ENCODE assay signal across 25 mouse cellular contexts in genomic region chr9:35707265-35707664, GRCm38 (mm10). TPM values are rescaled to one million over a fixed set of nuclear protein-coding genes. Genes with fewer than 3 reads are reported as not detected.
DNase-seq lines count a peak whose midpoint lies in the region; ATAC-seq and TF ChIP-seq lines count a peak whose summit lies in the region.
"Had no signal": no experiment of that assay in that cellular context is flagged by ENCODE, and none has a peak within 500 bp of the region (broad histone marks: within the 10 kb centered on the region; RNA-seq: fewer than 3 reads in every experiment).

No protein-coding gene starts in this region.

- intact Hi-C loops in left cerebral cortex, adult 2 months (cut with DNase I), result loop anchor here (2.0 kb wide), 1 partner anchor 114 kb away; no protein-coding TSS in a partner anchor

- H3K27ac ChIP-seq in forebrain, postnatal 0 days (ENCODE audit: low read depth, low read length), result no peak overlapping the region
- no peak overlapping the region for H3K27ac ChIP-seq in forebrain, embryonic 13.5 days
- H3K27ac ChIP-seq in left cerebral cortex, adult 2 months, result no peak overlapping the region
- no peak overlapping the region for H3K27ac ChIP-seq in CH12.LX (ENCODE audit: insufficient read depth, low read depth)
- H3K27ac ChIP-seq in hindbrain, embryonic 10.5 days, result no peak overlapping the region
- H3K27ac ChIP-seq: forebrain, embryonic 10.5 days; hindbrain, embryonic 12.5 days; lung, embryonic 15.5 days; neural tube, embryonic 12.5 days had no signal

- no peak overlapping the region for H3K4me3 ChIP-seq in forebrain, postnatal 0 days (ENCODE audit: low read depth, low read length)
- no peak overlapping the region for H3K4me3 ChIP-seq in forebrain, embryonic 13.5 days
- H3K4me3 ChIP-seq in left cerebral cortex, adult 2 months, result no peak overlapping the region
- no peak overlapping the region for H3K4me3 ChIP-seq in CH12.LX (replicated peaks in 1 of 3; ENCODE audit: low read depth in 2 of 3, low read length in 2 of 3, poor library complexity in 1 of 3)
- H3K4me3 ChIP-seq in hindbrain, embryonic 10.5 days, result no peak overlapping the region
- H3K4me3 ChIP-seq: forebrain, embryonic 10.5 days; hindbrain, embryonic 12.5 days; lung, embryonic 15.5 days; megakaryocyte, embryonic 14.5 days; neural tube, embryonic 12.5 days had no signal

- H3K36me3 ChIP-seq in forebrain, postnatal 0 days (ENCODE audit: insufficient read depth), result no peaks in the 10 kb centered on the region
- no peaks in the 10 kb centered on the region for H3K36me3 ChIP-seq in forebrain, embryonic 13.5 days (ENCODE audit: poor library complexity, severe bottlenecking)
- H3K36me3 ChIP-seq in CH12.LX (replicated peaks in 1 of 2; ENCODE audit: control insufficient read depth in 1 of 2, insufficient read depth in 1 of 2, low read length in 1 of 2), result no peaks in the 10 kb centered on the region
- no peaks in the 10 kb centered on the region for H3K36me3 ChIP-seq in hindbrain, embryonic 10.5 days
- H3K36me3 ChIP-seq: forebrain, embryonic 10.5 days; hindbrain, embryonic 12.5 days; lung, embryonic 15.5 days; neural tube, embryonic 12.5 days had no signal

- no peak for ATAC-seq in forebrain, postnatal 0 days
- ATAC-seq in forebrain, embryonic 13.5 days, result no peak

- TF ChIP-seq RAD21 in CH12.LX (IDR thresholded peaks at IDR 0.05; ENCODE audit: low read depth, low read length), result peak; percentile 61

- no peaks in the 10 kb centered on the region for H3K9me3 ChIP-seq in forebrain, postnatal 0 days (ENCODE audit: low read length)
- no peaks in the 10 kb centered on the region; the same call in 1 of the 2 replicates for H3K9me3 ChIP-seq in forebrain, embryonic 13.5 days (replicated peaks)
- no peaks in the 10 kb centered on the region for H3K9me3 ChIP-seq in CH12.LX (replicated peaks; ENCODE audit: low read length)
- peaks cover 9% of the 10 kb centered on the region; the same call in 1 of the 2 replicates for H3K9me3 ChIP-seq in hindbrain, embryonic 10.5 days
- H3K9me3 ChIP-seq: hindbrain, embryonic 12.5 days; lung, embryonic 15.5 days; megakaryocyte, embryonic 14.5 days; neural tube, embryonic 12.5 days had no signal

- DNase-seq in forebrain, postnatal 0 days, result no peak
- no peak for DNase-seq in left cerebral cortex, adult 2 months (ENCODE audit: extremely low spot score in 1 of 2, low spot score in 2 of 2)
- DNase-seq in left cerebral cortex, adult 11 months (ENCODE audit: low spot score), result no peak
- DNase-seq in CH12.LX (ENCODE audit: extremely low read depth), result peak; percentile 13
- DNase-seq in adipocyte (ENCODE audit: low spot score), result peak; percentile 32
- no peak for DNase-seq in hindbrain, embryonic 10.5 days (ENCODE audit: low spot score)
- no peak for DNase-seq in thymus, postnatal 10 days (ENCODE audit: low spot score in 2 of 2)
- DNase-seq: B cell, adult 2 months; cerebellum, adult 11 months; cerebellum, postnatal 36 days; kidney, adult 8-10 months; thymus, adult 2 months had no signal

- dilution Hi-C loops in CH12.LX (cut with MboI; ENCODE audit: extremely low pct_ligation_motif_present, extremely low pct_unique_long_range_greater_than_20kb, low sequenced_read_pairs), result no loop called here

- H3K4me1 ChIP-seq in forebrain, postnatal 0 days (ENCODE audit: insufficient read depth), result no peaks in the 10 kb centered on the region
- H3K4me1 ChIP-seq in forebrain, embryonic 13.5 days, result no peaks in the 10 kb centered on the region
- H3K4me1 ChIP-seq in CH12.LX (ENCODE audit: control insufficient read depth in 1 of 2, insufficient read depth in 2 of 2), result no peaks in the 10 kb centered on the region
- H3K4me1 ChIP-seq in hindbrain, embryonic 10.5 days (replicated peaks), result no peaks in the 10 kb centered on the region
- H3K4me1 ChIP-seq: forebrain, embryonic 10.5 days; hindbrain, embryonic 12.5 days; lung, embryonic 15.5 days; megakaryocyte, embryonic 14.5 days; neural tube, embryonic 12.5 days had no signal

- peak; percentile 17; the same call in 1 of the 2 replicates for TF ChIP-seq CTCF in forebrain, postnatal 0 days (IDR thresholded peaks at IDR 0.05; ENCODE audit: low read depth)
- peak; percentile 56 for TF ChIP-seq CTCF in left cerebral cortex, adult 2 months (IDR thresholded peaks at IDR 0.05)
- TF ChIP-seq CTCF in CH12.LX (conservative IDR thresholded peaks at IDR 0.05 in 1 of 2, IDR thresholded peaks at IDR 0.05 in 1 of 2; ENCODE audit: low read depth in 2 of 2, low read length in 2 of 2), result peak in 1 of 2 experiments; percentile 68; a peak in 2 of 4 replicates

- no peaks in the 10 kb centered on the region for H3K79me2 ChIP-seq in CH12.LX (replicated peaks; ENCODE audit: control insufficient read depth, extremely low read depth, insufficient read depth, poor library complexity, severe bottlenecking)

- no peaks in the 10 kb centered on the region for H3K27me3 ChIP-seq in forebrain, postnatal 0 days (ENCODE audit: insufficient read depth, low read length)
- H3K27me3 ChIP-seq in forebrain, embryonic 13.5 days, result no peaks in the 10 kb centered on the region
- peaks cover 10% of the 10 kb centered on the region for H3K27me3 ChIP-seq in CH12.LX (replicated peaks)
- H3K27me3 ChIP-seq in hindbrain, embryonic 10.5 days (ENCODE audit: insufficient read depth, poor library complexity, severe bottlenecking), result no peaks in the 10 kb centered on the region
- H3K27me3 ChIP-seq: hindbrain, embryonic 12.5 days; lung, embryonic 15.5 days; megakaryocyte, embryonic 14.5 days; neural tube, embryonic 12.5 days had no signal

- H3K4me2 ChIP-seq in forebrain, postnatal 0 days (ENCODE audit: low read depth), result no peak overlapping the region
- no peak overlapping the region for H3K4me2 ChIP-seq in forebrain, embryonic 13.5 days
- no peak overlapping the region for H3K4me2 ChIP-seq in CH12.LX (ENCODE audit: insufficient read depth, low read depth, poor library complexity, severe bottlenecking)
- H3K4me2 ChIP-seq: hindbrain, embryonic 12.5 days; lung, embryonic 15.5 days; neural tube, embryonic 12.5 days had no signal

- in situ Hi-C loops in CH12.LX (cut with MboI; ENCODE audit: low pct_ligation_motif_present, low pct_unique_long_range_greater_than_20kb, low sequenced_read_pairs), result no loop called here

- no peak for TF ChIP-seq EP300 in CH12.LX (IDR thresholded peaks at IDR 0.05; ENCODE audit: low read length)

- TF ChIP-seq POLR2A in CH12.LX (IDR thresholded peaks at IDR 0.05; ENCODE audit: low read depth, low read length), result no peak

- H3K9ac ChIP-seq in forebrain, postnatal 0 days, result no peak overlapping the region
- no peak overlapping the region for H3K9ac ChIP-seq in forebrain, embryonic 13.5 days
- no peak overlapping the region for H3K9ac ChIP-seq in CH12.LX (ENCODE audit: insufficient read depth, low read depth)
- H3K9ac ChIP-seq: hindbrain, embryonic 12.5 days; lung, embryonic 15.5 days; neural tube, embryonic 12.5 days had no signal

TF ChIP-seq in CH12.LX, 34 proteins besides CTCF, POLR2A, EP300 and RAD21:
- TF ChIP-seq MEF2A (IDR thresholded peaks at IDR 0.05; ENCODE audit: borderline replicate concordance, low read depth, low read length), result no peak
- no peak for TF ChIP-seq NELFE (IDR thresholded peaks at IDR 0.05; ENCODE audit: low read depth, low read length)
- TF ChIP-seq PAX5 (IDR thresholded peaks at IDR 0.05; ENCODE audit: low read length), result no peak
- no peak for TF ChIP-seq HCFC1 (IDR thresholded peaks at IDR 0.05; ENCODE audit: low read depth, low read length)
- no peak for TF ChIP-seq BHLHE40 (IDR thresholded peaks at IDR 0.05; ENCODE audit: low read depth, low read length)
- no peak for TF ChIP-seq ZKSCAN1 (IDR thresholded peaks at IDR 0.05; ENCODE audit: borderline replicate concordance, low read depth, low read length)
- TF ChIP-seq SMC3 (IDR thresholded peaks at IDR 0.05; ENCODE audit: low read depth, low read length), result peak; percentile 66
- TF ChIP-seq UBTF (IDR thresholded peaks at IDR 0.05; ENCODE audit: low read depth, low read length), result no peak

RNA-seq across cellular contexts. Expression of gene Pate1, which starts 20.1 kb away (rescaled TPM):
- not detected in 2 replicates for total RNA-seq in forebrain, postnatal 0 days (2014; rRNA removed)
- not detected in 2 replicates for polyA plus RNA-seq in forebrain, postnatal 0 days (2015; fragmentation: Nextera tagmentation; extraction: Ambion mirVana)
- not detected in 2 replicates for polyA plus RNA-seq in forebrain, embryonic 13.5 days (2015; fragmentation: Nextera tagmentation; extraction: Ambion mirVana)
- total RNA-seq in left cerebral cortex, adult 2 months (2021), result not detected
- total RNA-seq in CH12.LX (2012; rRNA removed) (not detected in 2 replicates), CH12.LX (2014; rRNA removed) (not detected in 2 replicates)
- not detected in 2 replicates for polyA plus RNA-seq in CH12.LX (2012; ENCODE audit: insufficient read length, low read depth)
- not detected in 2 replicates for polyA plus RNA-seq in hindbrain, embryonic 10.5 days (2016; fragmentation: Nextera tagmentation; extraction: Ambion mirVana)
- total RNA-seq: ES-E14; granulocyte monocyte progenitor cell, adult 5-6 weeks; left cerebral cortex, postnatal 10 days; liver, adult 2 months had no signal
- polyA plus RNA-seq: embryonic facial prominence, embryonic 14.5 days; forebrain, embryonic 10.5 days; heart, embryonic 14.5 days; hindbrain, embryonic 12.5 days; liver, adult 2 months; lung, embryonic 15.5 days; neural tube, embryonic 12.5 days; small intestine, adult 2 months; thymus, adult 2 months had no signal

RNA-seq across cellular contexts. Expression of gene Gm17677, which starts 33.6 kb away (rescaled TPM):
- total RNA-seq in forebrain, postnatal 0 days (2014; rRNA removed), result not detected in 2 replicates
- polyA plus RNA-seq in forebrain, postnatal 0 days (2015; fragmentation: Nextera tagmentation; extraction: Ambion mirVana), result not detected in 2 replicates
- polyA plus RNA-seq in forebrain, embryonic 13.5 days (2015; fragmentation: Nextera tagmentation; extraction: Ambion mirVana), result not detected in 2 replicates
- not detected for total RNA-seq in left cerebral cortex, adult 2 months (2021)
- total RNA-seq in CH12.LX (2012; rRNA removed) (not detected in 2 replicates), CH12.LX (2014; rRNA removed) (not detected in 2 replicates)
- polyA plus RNA-seq in CH12.LX (2012; ENCODE audit: insufficient read length, low read depth), result not detected in 2 replicates
- polyA plus RNA-seq in hindbrain, embryonic 10.5 days (2016; fragmentation: Nextera tagmentation; extraction: Ambion mirVana), result not detected in 2 replicates
- total RNA-seq: ES-E14; granulocyte monocyte progenitor cell, adult 5-6 weeks; left cerebral cortex, postnatal 10 days; liver, adult 2 months had no signal
- polyA plus RNA-seq: embryonic facial prominence, embryonic 14.5 days; forebrain, embryonic 10.5 days; heart, embryonic 14.5 days; hindbrain, embryonic 12.5 days; liver, adult 2 months; lung, embryonic 15.5 days; neural tube, embryonic 12.5 days; small intestine, adult 2 months; thymus, adult 2 months had no signal

RNA-seq across cellular contexts. Expression of gene Pate3, which starts 59.3 kb away (rescaled TPM):
- not detected in 2 replicates for total RNA-seq in forebrain, postnatal 0 days (2014; rRNA removed)
- not detected in 2 replicates for polyA plus RNA-seq in forebrain, postnatal 0 days (2015; fragmentation: Nextera tagmentation; extraction: Ambion mirVana)
- polyA plus RNA-seq in forebrain, embryonic 13.5 days (2015; fragmentation: Nextera tagmentation; extraction: Ambion mirVana), result not detected in 2 replicates
- total RNA-seq in left cerebral cortex, adult 2 months (2021), result not detected
- not detected in 2 replicates for total RNA-seq in CH12.LX (2012; rRNA removed)
- not detected in 2 replicates for total RNA-seq in CH12.LX (2014; rRNA removed)
- polyA plus RNA-seq in CH12.LX (2012; ENCODE audit: insufficient read length, low read depth), result not detected in 2 replicates
- not detected in 2 replicates for polyA plus RNA-seq in hindbrain, embryonic 10.5 days (2016; fragmentation: Nextera tagmentation; extraction: Ambion mirVana)
- total RNA-seq: granulocyte monocyte progenitor cell, adult 5-6 weeks; left cerebral cortex, postnatal 10 days; liver, adult 2 months had no signal
- polyA plus RNA-seq: embryonic facial prominence, embryonic 14.5 days; forebrain, embryonic 10.5 days; heart, embryonic 14.5 days; hindbrain, embryonic 12.5 days; liver, adult 2 months; lung, embryonic 15.5 days; neural tube, embryonic 12.5 days; small intestine, adult 2 months; thymus, adult 2 months had no signal

Comparison
In these comparisons a context has a peak if more than half of its experiments do, and no peak if none do; other contexts are left out.
1. DNase-seq: peak in CH12.LX (single experiment) and adipocyte (single experiment); none in forebrain, postnatal 0 days (single experiment), left cerebral cortex, adult 2 months (0 of 2), left cerebral cortex, adult 11 months (single experiment), hindbrain, embryonic 10.5 days (single experiment) and thymus, postnatal 10 days (0 of 2).